Mouse (Mus musculus) stomach, embryonic 14.5 days (tissue): ENCODE results near the gene Slc27a4. TPM values are rescaled to one million over a fixed set of nuclear protein-coding genes. Genes with fewer than 3 reads are reported as not detected.
"Not testable (repeated sequence)": the region's sequence is repeated elsewhere in the genome, so short reads cannot be mapped to it uniquely, and the experiment has no call there.

Experiments used
- ATAC-seq: fragments of 200-750 bp; cut with Nextera tagmentation; 2 replicates; pipeline ENCODE4 v1.8.0; 2017; ENCODE audit warnings: low read depth, moderate TSS enrichment; ENCODE audit not compliant: insufficient number of reproducible peaks, insufficient read depth, low FRiP score
- H3K27ac ChIP-seq: fragments of 300-500 bp; sonication (generic); 2 replicates; pipeline ENCODE4 v1.5.1; 2014; ENCODE audit warnings: mild to moderate bottlenecking, low read length, moderate library complexity, mixed read lengths
- H3K27me3 ChIP-seq: fragments of 300-500 bp; sonication (generic); 2 replicates; pipeline ENCODE4 v1.6.1; 2014; ENCODE audit warnings: low read length, control low read depth, mixed read lengths; ENCODE audit not compliant: control insufficient read depth, insufficient read depth
- H3K36me3 ChIP-seq: fragments of 300-500 bp; sonication (generic); 2 replicates; pipeline ENCODE4 v1.6.1; 2014; ENCODE audit warnings: mild to moderate bottlenecking, control low read depth, low read length, moderate library complexity, mixed read lengths; ENCODE audit not compliant: control insufficient read depth, insufficient read depth
- H3K4me1 ChIP-seq: fragments of 300-500 bp; sonication (generic); 2 replicates; pipeline ENCODE4 v1.6.1; 2014; ENCODE audit warnings: low read length, control low read depth, mixed read lengths; ENCODE audit not compliant: control insufficient read depth, insufficient read depth
- H3K4me2 ChIP-seq: fragments of 300-500 bp; sonication (generic); replicated peaks from 2 replicates; pipeline ENCODE4 v1.6.1; 2014; ENCODE audit warnings: low read depth, low read length, control low read depth
- H3K4me3 ChIP-seq: fragments of 300-500 bp; sonication (generic); 2 replicates; pipeline ENCODE4 v1.5.1; 2014; ENCODE audit warnings: low read depth, low read length, control low read depth
- H3K9ac ChIP-seq: fragments of 300-500 bp; sonication (generic); replicated peaks from 2 replicates; pipeline ENCODE4 v1.6.1; 2014; ENCODE audit warnings: low read depth, mild to moderate bottlenecking, control low read depth, low read length, moderate library complexity, mixed read lengths
- H3K9me3 ChIP-seq: fragments of 300-500 bp; sonication (generic); 2 replicates; pipeline ENCODE4 v1.6.1; 2016; ENCODE audit warnings: low read depth, low read length, control low read depth; ENCODE audit not compliant: control insufficient read depth
- WGBS: fragments of 180-500 bp; shearing (Covaris S2); extraction: QIAGEN DNeasy Blood & Tissue Kit; methylation state at CpG from one replicate; pipeline ENCODE4 v1.1.7; 2014; 5-methylcytosine and 5-hydroxymethylcytosine counted together
- polyA plus RNA-seq: library from polyadenylated mRNA; unstranded; fragments of >200 nt; fragmentation: Nextera tagmentation; extraction: Ambion mirVana; gene quantifications from 2 replicates; pipeline ENCODE4 v1.2.1, GENCODE M21; 2014

The Slc27a4 gene
- polyA plus RNA-seq, 1 experiment from 2014 or later: 12.2 TPM

DNA sequence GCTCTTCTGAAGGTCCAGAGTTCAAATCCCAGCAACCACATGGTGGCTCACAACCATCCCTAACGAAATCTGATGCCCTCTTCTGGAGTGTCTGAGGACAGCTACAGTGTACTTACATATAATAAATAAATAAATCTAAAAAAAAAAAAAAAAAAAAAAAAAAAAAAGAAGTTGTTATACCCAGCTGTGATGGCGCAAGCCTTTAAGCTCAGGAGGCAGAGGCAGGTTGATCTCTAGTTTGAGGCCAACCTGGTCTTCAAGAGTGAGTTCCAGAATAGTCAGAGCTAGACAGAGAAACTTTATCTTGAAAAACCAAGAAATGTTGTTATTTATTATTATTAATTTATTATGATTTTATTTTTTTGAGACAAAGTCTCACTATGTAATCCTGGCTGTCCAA is 21.2 kb upstream of the Slc27a4 start:
- not testable (repeated sequence) for H3K4me1 ChIP-seq, H3K9me3 ChIP-seq
- 89% methylated on average over 2 of the region's 2 CpGs for WGBS

GRCm38 (mm10) chr2:29784290-29784689 is 18.1 kb upstream of the Slc27a4 start:
- Histone ChIP-seq H3K4me3 (no peak overlapping the region), H3K9ac (no peak overlapping the region), H3K27ac (no peak overlapping the region), H3K9me3 (0 out of 2 replicates have a peak, but pooled peaks cover 2% of the 10 kb centered on the region), H3K4me1 (peaks cover 11% of the 10 kb centered on the region; the same call in 1 of the 2 replicates), H3K27me3 (no peaks in the 10 kb centered on the region), H3K4me2 (no peak overlapping the region), H3K36me3 (peaks cover 54% of the 10 kb centered on the region)
- no peak for ATAC-seq
- 57% methylated on average over 4 of the region's 4 CpGs for WGBS

More for the DNA sequence above, 21.2 kb upstream of the Slc27a4 start:
- ATAC-seq, H3K4me2 ChIP-seq, H3K27me3 ChIP-seq, H3K4me3 ChIP-seq, H3K9ac ChIP-seq, H3K27ac ChIP-seq: not testable (repeated sequence)
- H3K36me3 ChIP-seq: peaks cover 83% of the 10 kb centered on the region

GRCm38 (mm10) chr2:29787104-29787917 is 15.1 kb upstream of the Slc27a4 start, which contains the start of gene Coq4:
TSS of gene Coq4 (plus strand) at chr2:29787493.
- Histone ChIP-seq H3K36me3 (peaks cover 40% of the 10 kb centered on the region), H3K27ac (peak within 1 kb of the TSS; percentile 56; the same call in 1 of the 2 replicates), H3K4me1 (peaks cover 11% of the 10 kb centered on the region; the same call in 1 of the 2 replicates), H3K9me3 (no peaks in the 10 kb centered on the region), H3K4me3 (peak within 1 kb of the TSS; percentile 64), H3K9ac (peak within 1 kb of the TSS; percentile 54), H3K27me3 (no peaks in the 10 kb centered on the region), H3K4me2 (peak within 1 kb of the TSS; percentile 78)
- 2% methylated on average over 31 of the region's 31 CpGs for WGBS
- ATAC-seq: peak; percentile 87

DNA sequence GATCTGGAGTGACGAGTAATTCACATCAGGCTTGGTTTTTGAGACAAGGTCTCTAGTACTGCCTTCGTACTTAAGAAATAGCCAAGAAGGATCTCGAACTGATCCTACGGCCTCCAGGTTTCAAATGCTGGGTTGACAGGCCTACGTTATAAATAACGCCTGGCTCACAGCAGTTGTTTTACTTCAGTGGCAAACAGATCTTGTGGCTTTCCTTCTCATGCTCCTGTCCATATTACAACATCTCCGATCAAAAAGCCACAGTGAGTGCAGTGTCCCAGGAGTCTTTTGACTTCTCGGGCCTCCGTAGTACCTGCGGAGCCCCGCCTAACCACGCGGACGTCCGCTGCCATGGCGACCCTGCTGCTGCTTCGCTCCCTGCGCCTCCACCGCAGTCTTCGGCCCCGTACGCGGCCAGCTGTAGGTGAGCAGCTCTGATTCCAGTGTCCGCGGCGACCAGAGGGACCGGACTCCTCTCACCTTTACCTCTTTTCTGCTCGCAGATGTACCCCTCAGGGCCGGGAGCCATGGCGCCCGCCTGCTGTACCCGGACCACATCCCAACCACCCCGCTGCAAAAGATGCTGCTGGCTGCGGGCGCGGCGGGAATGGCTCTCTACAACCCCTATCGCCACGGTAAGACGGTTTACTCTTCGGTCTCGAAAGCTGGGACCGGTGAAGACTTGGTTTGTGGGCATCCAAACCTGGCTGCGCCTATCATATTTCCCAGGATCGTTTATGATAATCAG is 14.3 kb upstream of the Slc27a4 start, which contains the start of gene Trub2:
Trub2 (minus strand) TSS at position 566 of the 745 bp plus-strand sequence.
- Histone ChIP-seq H3K4me1 (peaks cover 11% of the 10 kb centered on the region; the same call in 1 of the 2 replicates), H3K27ac (peak within 1 kb of the TSS; percentile 56; the same call in 1 of the 2 replicates), H3K27me3 (no peaks in the 10 kb centered on the region), H3K9me3 (no peaks in the 10 kb centered on the region), H3K4me2 (peak within 1 kb of the TSS; percentile 78), H3K4me3 (peak within 1 kb of the TSS; percentile 64), H3K36me3 (peaks cover 34% of the 10 kb centered on the region), H3K9ac (peak within 1 kb of the TSS; percentile 54)
- WGBS: under 1% methylated on average over 45 of the region's 45 CpGs
- ATAC-seq: peak; percentile 89

DNA sequence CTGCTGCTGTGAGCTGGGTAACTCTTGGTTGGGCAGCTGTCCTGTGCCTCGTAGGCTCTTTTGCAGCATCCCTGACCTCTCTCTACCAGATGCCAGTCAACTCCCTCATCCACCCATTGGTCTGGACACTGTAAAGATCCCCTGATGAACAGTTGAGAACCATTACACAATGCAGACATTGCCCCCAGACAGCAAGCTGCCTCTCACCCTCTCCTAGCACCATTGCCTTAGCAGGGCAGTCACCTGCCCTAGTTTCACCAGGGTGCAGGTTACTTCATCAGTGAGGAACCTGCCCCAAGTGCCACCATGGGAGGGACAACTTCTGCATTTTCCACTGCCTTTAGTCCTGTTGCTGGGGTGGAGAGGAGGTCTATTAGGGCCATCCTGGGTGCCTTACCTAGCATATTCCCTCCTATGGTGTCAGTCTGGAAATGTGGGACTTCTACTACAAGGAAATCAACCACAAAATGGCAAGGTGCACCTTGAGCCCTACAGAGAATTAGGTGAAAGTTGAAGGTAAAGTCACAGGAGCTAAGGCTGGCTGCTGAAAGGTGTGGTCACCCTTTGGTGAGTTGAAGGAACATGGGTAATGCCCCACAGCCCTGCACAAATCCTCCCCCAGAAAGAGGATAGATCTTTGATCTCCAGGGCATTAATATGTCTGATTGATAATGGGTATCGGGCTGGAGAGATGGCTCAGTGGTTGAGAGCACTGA is 9.5 kb upstream of the Slc27a4 start:
- peaks cover 6% of the 10 kb centered on the region; the same call in 1 of the 2 replicates for H3K4me1 ChIP-seq
- H3K9ac ChIP-seq: no peak overlapping the region
- ATAC-seq: no peak
- H3K4me2 ChIP-seq: no peak overlapping the region
- H3K27me3 ChIP-seq: no peaks in the 10 kb centered on the region
- H3K4me3 ChIP-seq: no peak overlapping the region
- H3K36me3 ChIP-seq: peaks cover 22% of the 10 kb centered on the region; the same call in 1 of the 2 replicates
- no peak overlapping the region for H3K27ac ChIP-seq
- H3K9me3 ChIP-seq: no peaks in the 10 kb centered on the region
- 100% methylated on average over 2 of the region's 2 CpGs for WGBS

DNA sequence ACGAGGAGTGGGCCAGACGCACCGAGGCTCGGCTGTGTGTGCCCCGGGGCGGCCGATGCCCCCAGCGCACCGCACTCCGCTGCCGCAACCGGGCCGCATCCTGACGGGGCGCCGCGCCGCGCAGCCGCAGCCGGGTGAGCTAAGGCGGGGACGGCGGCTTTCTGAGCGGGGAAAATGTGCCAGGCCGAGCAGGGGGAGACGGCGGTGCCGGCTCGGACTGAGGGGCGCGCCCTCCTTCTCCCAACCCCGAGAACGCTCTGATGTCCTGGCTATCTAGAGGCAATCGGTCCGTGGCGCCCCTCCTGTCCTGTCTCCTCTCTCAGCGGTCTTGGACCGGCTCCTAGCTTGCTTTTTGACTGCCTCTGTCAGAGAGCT is 380 bp downstream of the Slc27a4 start:
- Histone ChIP-seq H3K27me3 (no peaks in the 10 kb centered on the region), H3K4me2 (peak overlapping the region; percentile 89), H3K9ac (peak overlapping the region; percentile 87), H3K27ac (peak overlapping the region; percentile 49), H3K9me3 (no peaks in the 10 kb centered on the region), H3K4me3 (peak overlapping the region; percentile 91), H3K36me3 (peaks cover 16% of the 10 kb centered on the region; the same call in 1 of the 2 replicates), H3K4me1 (peaks cover 6% of the 10 kb centered on the region)
- WGBS: under 1% methylated on average over 38 of the region's 39 CpGs
- no peak for ATAC-seq

GRCm38 (mm10) chr2:29803400-29803831 is 982 bp downstream of the Slc27a4 start:
- H3K4me3 ChIP-seq: peak overlapping the region; percentile 91
- H3K9me3 ChIP-seq: no peaks in the 10 kb centered on the region
- 20% methylated on average over 6 of the region's 6 CpGs for WGBS
- H3K27ac ChIP-seq: no peak overlapping the region
- no peak for ATAC-seq
- peak overlapping the region; percentile 89 for H3K4me2 ChIP-seq
- H3K36me3 ChIP-seq: peaks cover 20% of the 10 kb centered on the region; the same call in 1 of the 2 replicates
- peak overlapping the region; percentile 87 for H3K9ac ChIP-seq
- peaks cover 6% of the 10 kb centered on the region for H3K4me1 ChIP-seq
- no peaks in the 10 kb centered on the region for H3K27me3 ChIP-seq
